Mouse (Mus musculus) retina, postnatal 1 day (tissue): ENCODE results near the gene Pramel4.
"Not testable (repeated sequence)": the region's sequence is repeated elsewhere in the genome, so short reads cannot be mapped to it uniquely, and the experiment has no call there.

Source experiments
- DNase-seq: peaks from one replicate; pipeline ENCODE4 v3.0.0-alpha.2; 2012

The Pramel4 gene

GRCm38 (mm10) chr4:144058826-144059225 lies at the start of gene Pramel4:
TSS of gene Pramel4 (plus strand) at chr4:144059126.
- not testable (repeated sequence) for DNase-seq

GRCm38 (mm10) chr4:144106174-144106573 lies 47.2 kb downstream of the Pramel4 start, which contains the start of gene Gm13102:
TSS of gene Gm13102 (plus strand) at chr4:144106474.
- not testable (repeated sequence) for DNase-seq
